Mouse (Mus musculus) heart, embryonic 14.5 days (tissue): ENCODE results near the gene Rmi1. TPM values are rescaled to one million over a fixed set of nuclear protein-coding genes. Genes with fewer than 3 reads are reported as not detected.
"Not testable (repeated sequence)": the region's sequence is repeated elsewhere in the genome, so short reads cannot be mapped to it uniquely, and the experiment has no call there.

ENCODE experiments used
- ATAC-seq: fragments of 200-750 bp; cut with Nextera tagmentation; 2 replicates; pipeline ENCODE4 v1.8.0; 2017; ENCODE audit warnings: low read depth, moderate TSS enrichment; ENCODE audit not compliant: insufficient number of reproducible peaks, insufficient read depth, low FRiP score
- H3K27ac ChIP-seq, 2 experiments: fragments of 200-500 bp in 1 of 2; fragments of 300-500 bp in 1 of 2; sonication (generic) in 1 of 2; replicated peaks in 1 of 2; 2 replicates each; pipeline ENCODE4 v1.5.1; 2012 to 2014; ENCODE audit warnings: low read depth in 2 of 2, low read length in 2 of 2, control low read depth in 1 of 2, mild to moderate bottlenecking in 1 of 2, mixed read lengths in 1 of 2; ENCODE audit not compliant: control insufficient read depth in 1 of 2, insufficient read depth in 1 of 2
- H3K27me3 ChIP-seq: fragments of 300-500 bp; sonication (generic); 2 replicates; pipeline ENCODE4 v1.6.1; 2014; ENCODE audit warnings: mild to moderate bottlenecking, low read length, control low read depth; ENCODE audit not compliant: control insufficient read depth, insufficient read depth
- H3K36me3 ChIP-seq: fragments of 300-500 bp; sonication (generic); 2 replicates; pipeline ENCODE4 v1.6.1; 2014; ENCODE audit warnings: mild to moderate bottlenecking, control low read depth, low read length, mixed read lengths; ENCODE audit not compliant: control insufficient read depth, insufficient read depth
- H3K4me1 ChIP-seq, 2 experiments: fragments of 200-500 bp in 1 of 2; fragments of 300-500 bp in 1 of 2; sonication (generic) in 1 of 2; 2 replicates each; pipeline ENCODE4 v1.6.1; 2012 to 2014; ENCODE audit warnings: low read length in 2 of 2, control low read depth in 1 of 2, mixed read lengths in 1 of 2; ENCODE audit not compliant: control insufficient read depth in 2 of 2, insufficient read depth in 2 of 2
- H3K4me2 ChIP-seq: fragments of 300-500 bp; sonication (generic); 2 replicates; pipeline ENCODE4 v1.6.1; 2014; ENCODE audit warnings: mild to moderate bottlenecking, low read length
- H3K4me3 ChIP-seq, 2 experiments: fragments of 200-500 bp in 1 of 2; fragments of 300-500 bp in 1 of 2; sonication (generic) in 1 of 2; 2 replicates each; pipeline ENCODE4 v1.5.1; 2012 to 2014; ENCODE audit warnings: low read length in 2 of 2, mild to moderate bottlenecking in 2 of 2, control low read depth in 1 of 2, low read depth in 1 of 2, moderate library complexity in 1 of 2; ENCODE audit not compliant: control insufficient read depth in 1 of 2, insufficient read depth in 1 of 2
- H3K9ac ChIP-seq: fragments of 300-500 bp; sonication (generic); 2 replicates; pipeline ENCODE4 v1.6.1; 2014; ENCODE audit warnings: mild to moderate bottlenecking, low read length
- H3K9me3 ChIP-seq: fragments of 300-500 bp; sonication (generic); 2 replicates; pipeline ENCODE4 v1.6.1; 2016; ENCODE audit warnings: low read length, control low read depth; ENCODE audit not compliant: control insufficient read depth
- WGBS: fragments of 180-500 bp; shearing (Covaris S2); extraction: QIAGEN DNeasy Blood & Tissue Kit; methylation state at CpG from one replicate; pipeline ENCODE4 v1.1.7; 2014; 5-methylcytosine and 5-hydroxymethylcytosine counted together
- polyA plus RNA-seq: library from polyadenylated mRNA; unstranded; fragments of >200 nt; fragmentation: Nextera tagmentation; extraction: Ambion mirVana; gene quantifications from 2 replicates; pipeline ENCODE4 v1.2.1, GENCODE M21; 2014

Rmi1 gene
- polyA plus RNA-seq, 1 experiment from 2014 or later: 20.6 TPM

- WGBS: 0% methylated on average over 38 of the region's 48 CpGs
- peak overlapping the region; percentile 59 for H3K4me2 ChIP-seq
- peak overlapping the region; percentile 88 to 99 for H3K4me3 ChIP-seq
- peak overlapping the region; percentile 98 to 99 for H3K27ac ChIP-seq
- peak overlapping the region; percentile 100 for H3K9ac ChIP-seq
- peak; percentile 66 for ATAC-seq
- H3K27me3 ChIP-seq: no peaks in the 10 kb centered on the region
- H3K36me3 ChIP-seq: peaks cover 25% of the 10 kb centered on the region
- no peaks in the 10 kb centered on the region for H3K9me3 ChIP-seq
- peaks cover 0 to 9% of the 10 kb centered on the region in 2 experiments; a peak in 2 of 4 replicates for H3K4me1 ChIP-seq
Measured at GRCm38 (mm10) chr13:58402744-58403110, 679 bp downstream of the Rmi1 start.

GRCm38 (mm10) chr13:58403243-58403642 is 1.2 kb downstream of the Rmi1 start, which contains the start of gene Hnrnpk:
Hnrnpk (minus strand) TSS chr13:58403343.
- H3K27ac ChIP-seq: peak within 1 kb of the TSS; percentile 98 to 99
- H3K4me3 ChIP-seq: peak within 1 kb of the TSS; percentile 88 to 99
- H3K9me3 ChIP-seq, H3K27me3 ChIP-seq, H3K4me1 ChIP-seq, ATAC-seq: not testable (repeated sequence)
- H3K4me2 ChIP-seq: peak within 1 kb of the TSS; percentile 59
- peak within 1 kb of the TSS; percentile 100 for H3K9ac ChIP-seq
- peaks cover 20% of the 10 kb centered on the region for H3K36me3 ChIP-seq
- WGBS: 6% methylated on average over 16 of the region's 17 CpGs

GRCm38 (mm10) chr13:58411073-58411472 is 9.0 kb downstream of the Rmi1 start:
- no peak overlapping the region for H3K4me2 ChIP-seq
- H3K4me3 ChIP-seq: no peak overlapping the region
- 91% methylated on average over 4 of the region's 4 CpGs for WGBS
- H3K9me3 ChIP-seq: peaks cover 5% of the 10 kb centered on the region
- no peak overlapping the region for H3K9ac ChIP-seq
- ATAC-seq: no peak
- H3K27ac ChIP-seq: no peak overlapping the region
- 0 out of 4 replicates have a peak, but pooled peaks cover 0 to 3% of the 10 kb centered on the region in 2 experiments for H3K4me1 ChIP-seq
- H3K27me3 ChIP-seq: no peaks in the 10 kb centered on the region
- peaks cover 22% of the 10 kb centered on the region for H3K36me3 ChIP-seq

- H3K27me3 ChIP-seq: no peaks in the 10 kb centered on the region
- no peak overlapping the region for H3K4me2 ChIP-seq
- H3K36me3 ChIP-seq: peaks cover 9% of the 10 kb centered on the region
- ATAC-seq: no peak
- peaks cover 5% of the 10 kb centered on the region for H3K9me3 ChIP-seq
- H3K4me1 ChIP-seq: 0 out of 4 replicates have a peak, but pooled peaks cover 0 to 3% of the 10 kb centered on the region in 2 experiments
- H3K4me3 ChIP-seq: no peak overlapping the region
- WGBS: 85% methylated on average over 6 of the region's 6 CpGs
- H3K9ac ChIP-seq: no peak overlapping the region
- peak overlapping the region in 1 of 2 experiments; percentile 3; a peak in 1 of 4 replicates for H3K27ac ChIP-seq
Measured at GRCm38 (mm10) chr13:58415374-58415773, 13.3 kb downstream of the Rmi1 start.

GRCm38 (mm10) chr13:58415838-58416237 is 13.8 kb downstream of the Rmi1 start:
- no peak overlapping the region; the same call in 1 of the 2 replicates for H3K9ac ChIP-seq
- 71% methylated on average over 5 of the region's 5 CpGs for WGBS
- H3K27ac ChIP-seq: peak overlapping the region in 1 of 2 experiments; percentile 3; a peak in 1 of 4 replicates
- H3K9me3 ChIP-seq: peaks cover 5% of the 10 kb centered on the region
- ATAC-seq: no peak
- no peak overlapping the region for H3K4me3 ChIP-seq
- 0 out of 4 replicates have a peak, but pooled peaks cover 0 to 3% of the 10 kb centered on the region in 2 experiments for H3K4me1 ChIP-seq
- H3K36me3 ChIP-seq: peaks cover 4% of the 10 kb centered on the region
- no peaks in the 10 kb centered on the region for H3K27me3 ChIP-seq
- no peak overlapping the region for H3K4me2 ChIP-seq

GRCm38 (mm10) chr13:58418656-58419055 is 16.6 kb downstream of the Rmi1 start:
- Histone ChIP-seq H3K9ac (no peak overlapping the region), H3K4me1 (peaks cover 4 to 12% of the 10 kb centered on the region in 2 experiments)
- 82% methylated on average over 4 of the region's 4 CpGs for WGBS

GRCm38 (mm10) chr13:58419266-58419665 is 17.2 kb downstream of the Rmi1 start:
- Histone ChIP-seq H3K9ac (no peak overlapping the region), H3K36me3 (no peaks in the 10 kb centered on the region), H3K9me3 (no peaks in the 10 kb centered on the region), H3K27me3 (no peaks in the 10 kb centered on the region), H3K4me1 (peaks cover 6 to 13% of the 10 kb centered on the region in 2 experiments), H3K4me2 (no peak overlapping the region), H3K4me3 (no peak overlapping the region), H3K27ac (no peak overlapping the region)
- no peak for ATAC-seq
- 79% methylated on average over 1 of the region's 1 CpGs for WGBS

More at GRCm38 (mm10) chr13:58418656-58419055, 16.6 kb downstream of the Rmi1 start:
- ATAC-seq: no peak
- H3K4me2 ChIP-seq: no peak overlapping the region
- H3K36me3 ChIP-seq: no peaks in the 10 kb centered on the region
- no peak overlapping the region for H3K4me3 ChIP-seq
- no peaks in the 10 kb centered on the region for H3K9me3 ChIP-seq
- no peaks in the 10 kb centered on the region for H3K27me3 ChIP-seq
- no peak overlapping the region for H3K27ac ChIP-seq

GRCm38 (mm10) chr13:58421026-58421425 is 19.0 kb downstream of the Rmi1 start:
- no peaks in the 10 kb centered on the region for H3K27me3 ChIP-seq
- H3K4me2 ChIP-seq: no peak overlapping the region
- 85% methylated on average over 4 of the region's 4 CpGs for WGBS
- H3K36me3 ChIP-seq: no peaks in the 10 kb centered on the region
- no peaks in the 10 kb centered on the region for H3K9me3 ChIP-seq
- ATAC-seq: no peak
- H3K27ac ChIP-seq: no peak overlapping the region
- peaks cover 6 to 11% of the 10 kb centered on the region in 2 experiments for H3K4me1 ChIP-seq
- H3K4me3 ChIP-seq: no peak overlapping the region
- H3K9ac ChIP-seq: no peak overlapping the region
